Mouse (Mus musculus) kidney, embryonic 14.5 days (tissue): ENCODE measurements around the gene Agtrap. TPM values are rescaled to one million over a fixed set of nuclear protein-coding genes. Genes with fewer than 3 reads are reported as not detected.

Experiments
- ATAC-seq: fragments of 200-750 bp; cut with Nextera tagmentation; 2 replicates; pipeline ENCODE4 v1.8.0; 2017; ENCODE audit warnings: moderate number of reproducible peaks, mild to moderate bottlenecking, moderate TSS enrichment, moderate library complexity; ENCODE audit not compliant: low FRiP score, low TSS enrichment
- H3K27ac ChIP-seq: fragments of 300-500 bp; sonication (generic); 2 replicates; pipeline ENCODE4 v1.5.1; 2014; ENCODE audit warnings: low read depth, mild to moderate bottlenecking, low read length, moderate library complexity, mixed read lengths
- H3K27me3 ChIP-seq: fragments of 300-500 bp; sonication (generic); 2 replicates; pipeline ENCODE4 v1.6.1; 2014; ENCODE audit warnings: mild to moderate bottlenecking, low read length; ENCODE audit not compliant: control insufficient read depth, insufficient read depth
- H3K36me3 ChIP-seq: fragments of 300-500 bp; sonication (generic); 2 replicates; pipeline ENCODE4 v1.6.1; 2014; ENCODE audit warnings: low read length, mixed read lengths; ENCODE audit not compliant: control insufficient read depth, insufficient read depth
- H3K4me1 ChIP-seq: fragments of 300-500 bp; sonication (generic); 2 replicates; pipeline ENCODE4 v1.6.1; 2014; ENCODE audit warnings: low read length, mixed read lengths; ENCODE audit not compliant: control insufficient read depth, insufficient read depth
- H3K4me2 ChIP-seq: fragments of 300-500 bp; sonication (generic); replicated peaks from 2 replicates; pipeline ENCODE4 v1.6.1; 2014; ENCODE audit warnings: low read depth, mild to moderate bottlenecking, low read length
- H3K4me3 ChIP-seq: fragments of 300-500 bp; sonication (generic); 2 replicates; pipeline ENCODE4 v1.5.1; 2014; ENCODE audit warnings: mild to moderate bottlenecking, low read length
- H3K9ac ChIP-seq: fragments of 300-500 bp; sonication (generic); 2 replicates; pipeline ENCODE4 v1.6.1; 2014; ENCODE audit warnings: low read depth, mild to moderate bottlenecking, low read length, moderate library complexity
- H3K9me3 ChIP-seq: fragments of 300-500 bp; sonication (generic); 2 replicates; pipeline ENCODE4 v1.6.1; 2016; ENCODE audit warnings: low read length; ENCODE audit not compliant: control insufficient read depth
- WGBS: fragments of 180-500 bp; shearing (Covaris S2); extraction: QIAGEN DNeasy Blood & Tissue Kit; methylation state at CpG from one replicate; pipeline ENCODE4 v1.1.7; 2014; 5-methylcytosine and 5-hydroxymethylcytosine counted together
- polyA plus RNA-seq: library from polyadenylated mRNA; unstranded; fragments of >200 nt; fragmentation: Nextera tagmentation; extraction: Ambion mirVana; gene quantifications from 2 replicates; pipeline ENCODE4 v1.2.1, GENCODE M21; 2014

Gene Agtrap
- polyA plus RNA-seq = 17.4 and 22.8 TPM in 2 replicates

DNA sequence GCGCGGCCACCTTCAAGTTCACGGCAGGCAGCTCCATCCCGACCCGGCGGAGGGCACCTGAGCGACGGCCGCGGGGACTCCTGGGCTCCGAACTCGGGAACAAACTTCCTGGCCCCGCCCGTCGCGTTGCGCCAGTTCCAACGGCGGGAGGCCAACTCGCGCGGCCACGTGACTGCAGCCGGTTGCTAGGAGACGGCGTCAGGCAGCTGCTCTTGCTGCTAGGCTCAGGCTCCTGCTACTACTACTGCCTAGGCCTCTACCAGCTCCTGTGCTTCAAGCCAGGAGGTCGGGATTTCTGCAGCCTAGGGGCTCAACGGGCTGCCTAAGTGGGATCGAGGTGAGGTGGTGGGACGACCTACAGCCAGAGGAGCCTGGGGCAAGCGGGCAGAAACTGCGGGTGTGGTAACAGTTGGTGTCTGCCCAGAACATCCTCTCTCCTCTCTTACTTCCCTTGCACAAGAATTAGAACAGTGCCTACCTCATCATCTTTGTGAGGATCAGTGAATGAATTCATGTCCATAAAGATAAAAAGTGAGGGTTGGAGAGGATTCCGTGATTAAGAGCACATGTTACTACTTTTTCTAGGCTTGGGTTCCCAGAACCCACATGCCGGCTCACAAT, at the start of gene Agtrap:
Agtrap (minus strand) TSS at position 125 of the 621 bp plus-strand sequence.
- Histone ChIP-seq H3K27ac (peak within 1 kb of the TSS; percentile 3; the same call in 1 of the 2 replicates), H3K4me3 (peak within 1 kb of the TSS; percentile 82), H3K27me3 (no peaks in the 10 kb centered on the region), H3K36me3 (no peaks in the 10 kb centered on the region), H3K9ac (peak within 1 kb of the TSS; percentile 85), H3K9me3 (no peaks in the 10 kb centered on the region), H3K4me2 (peak within 1 kb of the TSS; percentile 81), H3K4me1 (peaks cover 29% of the 10 kb centered on the region)
- peak; percentile 89 for ATAC-seq
- WGBS = 6% methylated on average over 34 of the region's 34 CpGs

DNA sequence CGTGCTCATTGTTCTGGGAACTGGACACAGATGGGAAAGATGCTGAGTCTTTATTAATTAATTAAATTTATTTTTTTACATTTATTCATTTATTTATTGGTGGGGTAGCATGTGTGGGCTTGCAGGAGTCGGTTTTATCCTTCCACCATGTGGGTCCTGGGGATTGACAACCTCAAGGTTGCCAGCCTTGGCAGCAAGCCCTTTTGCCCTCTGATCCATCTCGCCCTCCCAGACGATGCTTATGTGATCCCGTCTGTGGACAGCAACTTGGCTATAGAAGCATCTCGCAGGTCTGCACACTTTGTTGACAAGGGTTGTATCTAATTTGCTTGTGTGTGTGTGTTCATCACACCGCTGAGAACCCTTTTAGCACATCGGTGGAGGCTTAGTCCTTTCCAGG, 49.7 kb upstream of the Agtrap start:
- H3K36me3 ChIP-seq = no peaks in the 10 kb centered on the region
- H3K9ac ChIP-seq = no peak overlapping the region
- H3K9me3 ChIP-seq = no peaks in the 10 kb centered on the region
- 75% methylated on average over 8 of the region's 8 CpGs for WGBS
- no peak for ATAC-seq
- H3K4me3 ChIP-seq = no peak overlapping the region
- H3K27ac ChIP-seq = no peak overlapping the region
- no peak overlapping the region for H3K4me2 ChIP-seq
- no peaks in the 10 kb centered on the region; the same call in 1 of the 2 replicates for H3K27me3 ChIP-seq
- 0 out of 2 replicates have a peak, but pooled peaks cover 9% of the 10 kb centered on the region for H3K4me1 ChIP-seq

DNA sequence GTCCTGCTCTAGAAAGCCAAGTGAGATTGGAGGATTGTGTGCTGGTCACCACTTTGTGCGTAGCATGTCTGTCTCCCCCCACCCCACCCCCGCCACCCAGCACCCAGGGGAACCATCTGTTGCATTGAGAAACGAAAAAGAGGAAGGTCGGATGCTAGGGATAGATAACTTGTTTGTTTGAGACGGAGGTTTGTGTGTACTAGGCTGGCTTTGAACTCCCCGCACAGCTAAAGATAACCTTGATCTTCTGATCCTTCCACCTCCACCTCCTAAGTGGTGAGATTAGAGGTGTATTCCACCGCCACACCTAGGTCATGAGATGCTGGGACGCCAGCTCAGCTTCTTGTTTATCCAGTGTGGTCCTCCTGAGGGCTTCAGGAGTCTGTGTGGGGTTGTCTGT, 47.2 kb upstream of the Agtrap start:
- Histone ChIP-seq H3K36me3 (no peaks in the 10 kb centered on the region), H3K4me2 (no peak overlapping the region), H3K9me3 (no peaks in the 10 kb centered on the region), H3K4me3 (no peak overlapping the region), H3K27me3 (peaks cover 11% of the 10 kb centered on the region), H3K4me1 (0 out of 2 replicates have a peak, but pooled peaks cover 12% of the 10 kb centered on the region), H3K9ac (no peak overlapping the region), H3K27ac (no peak overlapping the region)
- no peak for ATAC-seq
- WGBS = 88% methylated on average over 8 of the region's 8 CpGs

DNA sequence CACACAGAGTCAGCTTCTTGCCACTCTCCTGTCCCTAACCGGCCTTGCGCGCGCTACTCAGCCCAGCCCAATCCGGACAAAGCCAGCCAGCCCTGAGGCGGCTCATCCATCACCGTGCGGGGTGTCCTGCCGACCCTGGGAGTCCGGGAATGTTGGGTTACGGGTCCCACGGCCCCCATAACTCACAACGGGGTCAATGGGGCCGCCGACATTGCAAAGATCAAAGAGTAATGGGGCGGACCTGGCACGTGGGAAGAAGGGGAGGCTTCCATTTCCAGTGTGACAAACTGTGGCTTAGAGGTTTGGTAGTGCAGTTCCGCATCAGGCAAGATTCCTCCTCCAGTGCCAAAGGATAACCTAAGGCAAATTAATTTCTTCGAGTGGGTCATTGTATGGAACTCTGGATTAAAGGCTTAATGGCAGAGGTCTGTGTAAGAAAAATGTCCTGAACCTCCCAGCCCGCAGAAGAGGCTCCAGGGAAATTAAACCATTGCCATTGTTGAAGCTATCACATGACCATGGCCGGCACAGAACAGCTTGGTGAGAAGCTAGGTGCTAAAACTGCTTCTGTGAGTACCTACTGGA, 43.8 kb upstream of the Agtrap start:
- no peak overlapping the region for H3K9ac ChIP-seq
- no peaks in the 10 kb centered on the region for H3K9me3 ChIP-seq
- peak overlapping the region; percentile 67 for H3K4me3 ChIP-seq
- 1% methylated on average over 21 of the region's 21 CpGs for WGBS
- 0 out of 2 replicates have a peak, but pooled peaks cover 10% of the 10 kb centered on the region for H3K4me1 ChIP-seq
- peak; percentile 69 for ATAC-seq
- peaks cover 28% of the 10 kb centered on the region for H3K27me3 ChIP-seq
- no peaks in the 10 kb centered on the region for H3K36me3 ChIP-seq
- H3K27ac ChIP-seq = no peak overlapping the region
- peak overlapping the region; percentile 98 for H3K4me2 ChIP-seq

DNA sequence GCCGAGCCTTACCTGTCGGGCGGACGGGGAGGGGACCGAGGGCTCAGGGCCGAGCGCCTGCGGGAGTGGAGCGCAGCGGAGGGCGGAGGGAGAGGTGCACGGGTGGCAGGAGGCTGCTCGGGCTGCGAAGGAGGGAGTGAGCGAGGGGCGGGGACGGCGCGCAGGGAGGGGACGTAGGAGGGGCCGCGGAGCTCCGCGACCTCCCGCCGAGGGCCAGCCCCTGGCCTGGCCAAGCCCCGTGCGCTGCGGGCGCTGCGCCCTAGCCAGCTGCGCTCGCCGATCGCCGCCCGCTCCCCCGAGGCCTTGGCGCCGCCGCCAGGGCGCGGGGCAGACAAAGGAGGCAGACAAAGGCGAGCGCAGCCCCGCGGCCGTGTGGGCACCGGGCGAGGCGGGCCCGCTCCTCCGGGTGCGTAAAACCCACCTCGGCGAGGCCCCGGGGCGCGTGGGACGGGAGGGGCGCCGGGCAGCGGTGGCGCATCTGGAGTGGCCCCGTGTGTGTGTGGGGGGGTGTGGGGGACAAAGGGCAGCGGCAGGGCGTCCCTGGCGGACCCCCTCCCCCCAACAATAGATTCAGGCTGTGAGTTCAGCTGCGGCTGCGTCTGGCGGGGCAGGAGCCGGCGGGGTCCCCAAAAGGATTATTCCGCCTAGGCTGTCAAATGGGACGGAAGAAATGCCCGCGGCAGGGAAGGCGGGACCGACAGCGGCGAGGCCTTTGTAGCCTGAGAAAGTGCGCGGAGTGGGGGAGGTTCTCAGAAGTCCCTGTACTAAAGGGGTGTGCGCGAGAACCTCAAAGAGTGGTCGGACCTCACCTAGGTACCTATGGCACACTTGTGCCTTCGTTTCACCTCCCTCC, 43.0 kb upstream of the Agtrap start, which contains the start of gene Draxin:
Draxin (minus strand) TSS at position 138 of the 853 bp plus-strand sequence.
- Histone ChIP-seq H3K4me1 (0 out of 2 replicates have a peak, but pooled peaks cover 10% of the 10 kb centered on the region), H3K36me3 (no peaks in the 10 kb centered on the region), H3K9me3 (no peaks in the 10 kb centered on the region), H3K4me3 (peak within 1 kb of the TSS; percentile 67), H3K9ac (peak within 1 kb of the TSS; percentile 75), H3K27me3 (peaks cover 28% of the 10 kb centered on the region), H3K4me2 (peak within 1 kb of the TSS; percentile 98), H3K27ac (0 out of 2 replicates have a peak within 1 kb of the TSS, but pooled peaks have one; percentile 30)
- WGBS = 1% methylated on average over 56 of the region's 87 CpGs
- ATAC-seq = peak; percentile 93

DNA sequence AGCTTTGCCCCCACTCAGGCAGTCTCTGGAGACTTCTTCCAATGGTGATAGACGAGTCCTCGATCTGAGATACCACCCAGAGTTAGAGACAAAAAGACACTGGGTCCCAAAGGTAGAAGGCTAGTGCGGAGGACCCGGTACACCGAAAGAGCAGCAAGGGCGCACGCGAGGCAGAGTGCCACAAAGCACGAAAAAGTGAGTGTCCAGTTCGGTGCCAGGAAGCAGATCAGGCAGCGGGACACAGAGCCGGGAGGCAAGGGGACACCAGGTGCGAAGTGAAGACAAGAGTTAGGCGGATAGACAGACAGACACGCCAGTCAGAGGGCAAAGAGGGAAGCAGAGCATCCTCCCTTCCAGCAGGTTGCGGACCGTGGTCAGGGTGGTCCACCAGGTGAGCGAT, 42.3 kb upstream of the Agtrap start, which contains the start of gene Mad2l2:
Mad2l2 (plus strand) TSS at position 252 of the 400 bp plus-strand sequence.
- Histone ChIP-seq H3K27me3 (peaks cover 28% of the 10 kb centered on the region), H3K36me3 (no peaks in the 10 kb centered on the region), H3K9ac (peak within 1 kb of the TSS; percentile 75), H3K27ac (0 out of 2 replicates have a peak within 1 kb of the TSS, but pooled peaks have one; percentile 30), H3K9me3 (no peaks in the 10 kb centered on the region), H3K4me2 (peak within 1 kb of the TSS; percentile 98), H3K4me3 (peak within 1 kb of the TSS; percentile 67), H3K4me1 (0 out of 2 replicates have a peak, but pooled peaks cover 10% of the 10 kb centered on the region)
- WGBS = 2% methylated on average over 15 of the region's 18 CpGs
- ATAC-seq = no peak; the same call in 1 of the 2 replicates

DNA sequence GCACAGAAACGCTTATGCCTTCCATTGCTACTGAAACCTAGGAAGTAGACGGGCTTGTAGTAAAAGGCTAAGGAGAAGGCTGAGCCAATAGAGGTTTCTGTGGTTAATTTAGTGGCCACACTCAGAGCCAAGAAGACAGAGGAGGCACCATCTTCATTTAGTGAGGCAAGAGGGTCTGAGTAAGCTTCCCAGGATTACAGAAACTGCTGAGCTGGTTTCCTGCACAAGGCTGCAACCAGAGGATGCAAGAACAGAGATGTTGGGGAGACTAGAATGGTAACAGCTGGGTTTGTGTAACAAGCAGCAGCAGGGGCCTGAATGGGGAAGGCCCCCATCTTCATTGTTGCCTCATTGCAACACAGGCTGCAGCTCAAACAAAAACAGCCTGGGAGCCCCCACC, 40.8 kb upstream of the Agtrap start:
- H3K27ac ChIP-seq = no peak overlapping the region
- no peaks in the 10 kb centered on the region for H3K9me3 ChIP-seq
- H3K36me3 ChIP-seq = no peaks in the 10 kb centered on the region
- H3K9ac ChIP-seq = no peak overlapping the region
- H3K4me3 ChIP-seq = no peak overlapping the region
- H3K27me3 ChIP-seq = peaks cover 28% of the 10 kb centered on the region
- 63% methylated on average over 2 of the region's 2 CpGs for WGBS
- no peak for ATAC-seq
- 0 out of 2 replicates have a peak, but pooled peaks cover 10% of the 10 kb centered on the region for H3K4me1 ChIP-seq
- no peak overlapping the region for H3K4me2 ChIP-seq

DNA sequence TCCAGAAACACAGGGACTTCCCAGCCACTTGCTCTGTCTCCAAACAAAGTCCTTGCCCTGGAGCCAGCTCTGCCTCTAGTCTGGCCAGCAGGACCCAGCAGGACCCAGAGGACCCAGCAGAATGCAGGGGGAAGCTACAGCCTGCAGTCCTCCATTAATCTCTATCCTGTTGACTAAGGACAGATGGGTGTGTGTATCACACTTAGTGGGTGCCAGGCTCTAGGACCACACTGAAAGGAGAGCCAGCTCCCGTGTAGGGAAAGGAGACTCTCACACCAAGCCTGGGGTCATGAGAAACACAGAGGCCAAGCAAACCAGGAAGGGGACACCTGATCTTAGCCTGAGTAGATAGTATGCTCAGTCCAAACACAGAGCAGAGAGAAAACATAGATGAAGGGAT, 40.4 kb upstream of the Agtrap start:
- Histone ChIP-seq H3K27me3 (peaks cover 28% of the 10 kb centered on the region), H3K36me3 (no peaks in the 10 kb centered on the region), H3K4me2 (no peak overlapping the region), H3K4me3 (no peak overlapping the region), H3K4me1 (0 out of 2 replicates have a peak, but pooled peaks cover 10% of the 10 kb centered on the region), H3K9ac (no peak overlapping the region), H3K27ac (no peak overlapping the region), H3K9me3 (no peaks in the 10 kb centered on the region)
- no peak for ATAC-seq
- WGBS = 33% methylated on average over 1 of the region's 1 CpGs
